24 mouse cellular contexts compared by ENCODE assay signal in genomic region chr7:3502439-3502838, GRCm38 (mm10). TPM values are rescaled to one million over a fixed set of nuclear protein-coding genes. Genes with fewer than 3 reads are reported as not detected.
DNase-seq lines count a peak whose midpoint lies in the region; ATAC-seq and TF ChIP-seq lines count a peak whose summit lies in the region.
"Had no signal": no experiment of that assay in that cellular context is flagged by ENCODE, and none has a peak within 500 bp of the region (broad histone marks: within the 10 kb centered on the region; RNA-seq: fewer than 3 reads in every experiment).

Gene Tarm1, minus strand, starts transcription at chr7:3502624.

- peak; percentile 92 for ATAC-seq in megakaryocyte, adult 5-6 weeks (ENCODE audit: poor library complexity, severe bottlenecking)
- peak; percentile 59; the same call in 1 of the 2 replicates for ATAC-seq in neutrophil, adult 5-6 weeks (ENCODE audit: extremely low read depth, insufficient number of reproducible peaks, low FRiP score, poor library complexity, severe bottlenecking)
- no peak for ATAC-seq in midbrain, postnatal 0 days (ENCODE audit: low FRiP score)
- ATAC-seq: forebrain, embryonic 13.5 days; forebrain, postnatal 0 days had no signal

- 92% methylated on average over 6 of the region's 6 CpGs for WGBS in midbrain, postnatal 0 days

- H3K4me2 ChIP-seq in midbrain, postnatal 0 days (ENCODE audit: low read depth, low read length, poor library complexity, severe bottlenecking) = no peak within 1 kb of the TSS
- H3K4me2 ChIP-seq: embryonic facial prominence, embryonic 12.5 days; forebrain, embryonic 13.5 days; heart, embryonic 11.5 days; heart, embryonic 15.5 days; hindbrain, embryonic 15.5 days had no signal

- no peaks in the 10 kb centered on the region for H3K9me3 ChIP-seq in midbrain, postnatal 0 days (ENCODE audit: low read length)
- H3K9me3 ChIP-seq: embryonic facial prominence, embryonic 12.5 days; forebrain, embryonic 13.5 days; heart, embryonic 15.5 days; hindbrain, embryonic 15.5 days had no signal

- peak; percentile 10 for DNase-seq in lung, postnatal 25 days (ENCODE audit: low spot score)
- DNase-seq in lung, postnatal 14 days = no peak
- no peak for DNase-seq in frontal cortex, postnatal 25 days (ENCODE audit: low spot score in 2 of 2)
- no peak for DNase-seq in midbrain, postnatal 0 days (ENCODE audit: low spot score)
- DNase-seq: adrenal gland, adult 2 months; adrenal gland, postnatal 25 days; cerebellum, adult 11 months; cerebellum, adult 8-10 months; cerebellum, postnatal 14 days; forebrain, postnatal 0 days; gastrocnemius, adult 2 months; gastrocnemius, postnatal 36 days; heart, adult 2 months; heart, postnatal 14 days had no signal

- peaks cover 16% of the 10 kb centered on the region for H3K4me1 ChIP-seq in bone marrow macrophage, adult 2 months (ENCODE audit: control insufficient read depth, insufficient read depth, low read length)
- H3K4me1 ChIP-seq in midbrain, postnatal 0 days (ENCODE audit: insufficient read depth, low read length) = no peaks in the 10 kb centered on the region
- H3K4me1 ChIP-seq: embryonic facial prominence, embryonic 12.5 days; forebrain, embryonic 13.5 days; heart, embryonic 15.5 days; hindbrain, embryonic 15.5 days had no signal

- no peak within 1 kb of the TSS for H3K9ac ChIP-seq in midbrain, postnatal 0 days (replicated peaks; ENCODE audit: low read length, poor library complexity, severe bottlenecking)
- H3K9ac ChIP-seq: embryonic facial prominence, embryonic 12.5 days; forebrain, embryonic 13.5 days; forebrain, postnatal 0 days; heart, embryonic 15.5 days; hindbrain, embryonic 15.5 days had no signal

- no peaks in the 10 kb centered on the region for H3K27me3 ChIP-seq in midbrain, postnatal 0 days (ENCODE audit: insufficient read depth, low read length)
- H3K27me3 ChIP-seq: embryonic facial prominence, embryonic 12.5 days; forebrain, embryonic 13.5 days; heart, embryonic 15.5 days; hindbrain, embryonic 15.5 days had no signal

- no peak for TF ChIP-seq CTCF in bone marrow macrophage, adult 2 months (IDR thresholded peaks at IDR 0.05; ENCODE audit: low read depth, low read length)
- TF ChIP-seq CTCF in midbrain, postnatal 0 days (IDR thresholded peaks at IDR 0.05) = no peak

- no peak for TF ChIP-seq POLR2A in bone marrow macrophage, adult 2 months (IDR thresholded peaks at IDR 0.05; ENCODE audit: borderline replicate concordance, low read depth, low read length)

- peak within 1 kb of the TSS; percentile 32; the same call in 1 of the 2 replicates for H3K27ac ChIP-seq in bone marrow macrophage, adult 2 months (ENCODE audit: insufficient read depth, low read depth, low read length)
- H3K27ac ChIP-seq in midbrain, postnatal 0 days (ENCODE audit: low read depth, low read length) = no peak within 1 kb of the TSS
- H3K27ac ChIP-seq: embryonic facial prominence, embryonic 12.5 days; forebrain, embryonic 13.5 days; gastrocnemius, adult 2 months; heart, adult 2 months; heart, embryonic 15.5 days; hindbrain, embryonic 15.5 days had no signal

- H3K4me3 ChIP-seq in bone marrow macrophage, adult 2 months (ENCODE audit: insufficient read depth, low read length) = no peak within 1 kb of the TSS
- no peak within 1 kb of the TSS for H3K4me3 ChIP-seq in midbrain, postnatal 0 days (ENCODE audit: low read depth, low read length)
- H3K4me3 ChIP-seq: embryonic facial prominence, embryonic 12.5 days; forebrain, embryonic 13.5 days; gastrocnemius, adult 2 months; heart, adult 2 months; heart, embryonic 15.5 days; hindbrain, embryonic 15.5 days had no signal

- H3K36me3 ChIP-seq in midbrain, postnatal 0 days (ENCODE audit: insufficient read depth, low read length) = no peaks in the 10 kb centered on the region
- H3K36me3 ChIP-seq: embryonic facial prominence, embryonic 12.5 days; heart, embryonic 15.5 days; hindbrain, embryonic 15.5 days had no signal

RNA-seq across cellular contexts. Expression of gene Tarm1, which starts in this region (rescaled TPM):
- 1.2 TPM in 1 of 2 replicates, not detected in the other for polyA plus RNA-seq in bone marrow macrophage, adult 2 months (2012; ENCODE audit: insufficient read depth, insufficient read length, missing spikeins)
- total RNA-seq in megakaryocyte, adult 5-6 weeks (2015) = 28.4 and 35.7 TPM in 2 replicates
- 18.3 and 19.1 TPM in 2 replicates for total RNA-seq in megakaryocyte, adult 5-6 weeks (2017)
- total RNA-seq in neutrophil, adult 5-6 weeks (2017) = 50.3 and 60.8 TPM in 2 replicates
- total RNA-seq in midbrain, postnatal 0 days (2014; rRNA removed) = not detected in 2 replicates
- polyA plus RNA-seq in midbrain, postnatal 0 days (2015; fragmentation: Nextera tagmentation; extraction: Ambion mirVana) = not detected in 2 replicates
- total RNA-seq: gastrocnemius, adult 2 months; gastrocnemius, postnatal 36 days; heart, adult 2 months; heart, postnatal 14 days had no signal
- polyA plus RNA-seq: brain, embryonic 14.5 days; embryonic facial prominence, embryonic 12.5 days; forebrain, embryonic 13.5 days; forebrain, postnatal 0 days; heart, embryonic 11.5 days; heart, embryonic 15.5 days; hindbrain, embryonic 11.5 days; hindbrain, embryonic 15.5 days had no signal

Comparison
In these comparisons a context has a peak if more than half of its experiments do, and no peak if none do; other contexts are left out.
1. RNA of gene Tarm1 (total RNA-seq): 50.3 to 60.8 TPM in neutrophil, adult 5-6 weeks and 18.3 to 35.7 TPM in megakaryocyte, adult 5-6 weeks; not detected in midbrain, postnatal 0 days; every median in the first group is over 10 times any median in the second.